Mouse (Mus musculus) left cerebral cortex, adult 8-10 months (tissue): ENCODE data around the gene Phospho1. TPM values are rescaled to one million over a fixed set of nuclear protein-coding genes. Genes with fewer than 3 reads are reported as not detected.

Source experiments
- DNase-seq, 2 experiments: peaks; one replicate each; pipeline ENCODE4 v3.0.0; 2022; ENCODE audit warnings: low spot score in 2 of 2
- total RNA-seq, 4 experiments: library from RNA; stranded (reverse); gene quantifications; 2 replicates each; pipeline ENCODE4 v1.2.4; 2022

Phospho1 gene
- total RNA-seq, result 10 to 100 TPM; 60.8 to 75.0 (median 67.2) TPM

GRCm38 (mm10) chr11:95824071-95824876, at the start of gene Phospho1:
Gene Phospho1 (plus strand): TSS chr11:95824499.
- DNase-seq, result peak; percentile 72 to 85

- no peak for DNase-seq
These were observed 46.7 kb upstream of the Phospho1 start for GRCm38 (mm10) chr11:95777323-95778297.

- DNase-seq, result no peak
These were observed 45.5 kb upstream of the Phospho1 start for GRCm38 (mm10) chr11:95778831-95779251.

GRCm38 (mm10) chr11:95779366-95779765, 44.9 kb upstream of the Phospho1 start:
- no peak for DNase-seq

- no peak for DNase-seq
These were observed 43.8 kb upstream of the Phospho1 start for GRCm38 (mm10) chr11:95780480-95780879.

DNA sequence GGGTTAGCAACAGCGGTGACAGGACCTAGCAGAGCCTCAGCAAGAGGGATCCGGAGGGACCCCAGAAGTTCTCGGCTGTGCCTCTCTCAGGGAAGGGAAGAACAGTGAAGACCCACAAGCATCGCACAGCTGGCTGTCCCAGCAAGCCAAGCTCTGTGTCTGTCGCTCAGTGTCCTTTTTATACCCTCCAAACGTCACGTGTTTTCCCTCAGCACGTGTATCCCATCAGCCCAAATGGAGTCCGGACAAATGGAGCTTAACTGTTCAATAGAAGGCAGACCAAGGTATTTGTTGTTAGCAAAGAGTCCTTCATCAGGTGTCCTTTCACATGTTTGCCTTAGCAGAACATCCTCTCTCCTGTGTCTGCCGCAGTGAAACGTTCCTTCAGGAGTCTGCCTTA, 42.7 kb upstream of the Phospho1 start:
- no peak for DNase-seq

DNA sequence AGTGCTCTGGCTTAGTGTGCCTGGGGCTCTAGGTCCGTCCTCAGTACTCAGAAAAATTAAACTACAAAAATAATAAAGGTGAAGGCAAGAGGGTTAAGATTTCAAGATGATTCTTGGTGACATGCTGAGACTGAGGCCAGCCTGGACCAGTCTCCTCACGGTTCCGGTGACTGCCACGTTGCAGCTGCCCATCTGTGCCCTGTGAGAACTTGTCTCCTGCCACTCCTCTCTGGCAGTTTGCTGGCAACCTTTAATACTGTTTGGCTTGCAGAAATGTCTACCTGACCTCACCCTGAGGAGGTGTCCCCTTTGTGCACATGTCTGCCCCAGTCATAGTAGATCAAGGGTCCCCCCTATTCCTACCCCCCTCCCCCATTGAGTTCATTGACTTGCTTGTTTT, 40.8 kb upstream of the Phospho1 start:
- no peak for DNase-seq

DNA sequence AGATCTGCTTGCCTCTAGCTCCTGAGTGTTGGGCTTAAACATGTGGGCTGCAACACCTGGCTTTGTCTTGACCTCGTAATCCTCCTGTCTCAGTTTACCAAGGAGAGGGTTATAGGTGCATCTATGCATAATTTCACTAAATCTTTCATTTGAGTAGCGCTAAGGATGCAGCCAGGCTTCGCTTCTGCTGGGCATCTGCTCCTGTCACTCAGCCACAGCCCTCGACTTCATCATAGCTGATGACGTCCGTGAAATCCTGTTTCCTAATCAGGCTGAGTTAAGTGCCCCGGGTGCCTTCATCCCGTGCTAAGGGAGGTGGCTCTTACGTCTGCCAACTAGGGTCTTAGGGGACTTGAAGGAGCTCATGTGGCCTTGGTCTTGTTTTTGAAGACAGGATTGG, 40.3 kb upstream of the Phospho1 start:
- no peak for DNase-seq

DNA sequence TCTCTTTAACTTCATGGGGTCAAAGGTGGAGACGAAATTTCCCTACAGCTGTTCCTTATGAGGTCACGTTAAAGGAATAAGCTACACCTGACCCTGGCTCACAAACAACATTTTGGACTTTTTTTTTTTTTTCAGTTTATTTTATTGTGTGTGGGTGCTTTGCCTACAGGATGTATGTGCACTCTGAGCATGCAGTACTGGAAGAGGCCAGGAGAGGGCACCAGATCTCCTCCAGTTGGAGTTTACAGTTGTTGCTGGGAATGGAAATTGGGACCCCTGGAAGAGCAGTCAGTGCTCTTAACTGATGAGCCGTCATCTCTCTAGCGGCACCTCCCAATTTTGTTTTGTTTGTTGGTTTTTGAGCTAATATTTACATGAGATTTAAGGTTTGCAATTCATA, 38.6 kb upstream of the Phospho1 start:
- no peak for DNase-seq

DNA sequence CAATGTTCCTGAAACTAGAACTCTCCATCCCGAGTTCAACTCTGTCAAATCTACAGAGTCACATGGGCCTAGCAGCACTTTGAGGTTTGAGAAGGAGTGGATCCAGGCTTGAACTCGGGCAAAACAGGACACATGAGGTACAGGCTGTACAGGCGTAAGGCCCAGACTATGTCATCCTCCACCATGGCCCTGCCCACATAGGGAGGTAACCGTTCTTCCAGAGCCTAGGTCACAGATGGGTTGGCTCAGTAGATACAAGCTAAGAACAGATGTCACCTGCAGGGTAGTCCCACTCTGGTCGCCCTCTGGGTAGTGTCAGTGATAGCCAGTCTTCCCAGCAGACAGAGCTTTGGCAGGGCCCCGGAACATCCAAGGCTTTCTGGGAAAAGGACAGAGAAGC, 37.8 kb upstream of the Phospho1 start:
- DNase-seq, result no peak

- DNase-seq, result no peak
These were observed 34.8 kb upstream of the Phospho1 start for GRCm38 (mm10) chr11:95789451-95789891.

- peak in 1 of 2 experiments; percentile 84 for DNase-seq
These were observed 32.5 kb upstream of the Phospho1 start for GRCm38 (mm10) chr11:95791787-95792186.

- DNase-seq, result no peak
These were observed 31.3 kb upstream of the Phospho1 start for GRCm38 (mm10) chr11:95792950-95793509.

- no peak for DNase-seq
These were observed 30.1 kb upstream of the Phospho1 start for GRCm38 (mm10) chr11:95794201-95794600.

DNA sequence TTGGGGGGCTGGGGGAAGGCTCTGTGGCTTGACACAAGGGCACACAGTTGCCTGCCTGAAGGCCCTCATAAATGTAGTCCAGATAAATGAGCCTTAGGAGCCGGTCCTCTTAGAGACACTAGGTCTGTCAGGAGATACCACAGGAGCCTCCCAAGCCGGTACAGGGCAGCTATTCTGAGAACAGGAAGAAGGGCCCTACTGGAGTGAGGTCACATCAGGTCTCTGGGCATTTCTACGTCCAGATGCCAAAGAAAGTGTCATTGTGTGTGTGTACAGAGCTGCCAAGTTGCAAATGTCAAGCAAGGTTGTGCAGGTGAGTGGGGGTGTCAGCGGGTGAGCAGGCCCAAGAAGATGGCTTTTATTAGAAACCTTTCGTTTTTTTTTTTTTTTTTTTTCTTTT, 28.7 kb upstream of the Phospho1 start:
- no peak for DNase-seq

GRCm38 (mm10) chr11:95805010-95805409, 19.3 kb upstream of the Phospho1 start:
- no peak for DNase-seq

GRCm38 (mm10) chr11:95805527-95805926, 18.8 kb upstream of the Phospho1 start:
- DNase-seq, result no peak

DNA sequence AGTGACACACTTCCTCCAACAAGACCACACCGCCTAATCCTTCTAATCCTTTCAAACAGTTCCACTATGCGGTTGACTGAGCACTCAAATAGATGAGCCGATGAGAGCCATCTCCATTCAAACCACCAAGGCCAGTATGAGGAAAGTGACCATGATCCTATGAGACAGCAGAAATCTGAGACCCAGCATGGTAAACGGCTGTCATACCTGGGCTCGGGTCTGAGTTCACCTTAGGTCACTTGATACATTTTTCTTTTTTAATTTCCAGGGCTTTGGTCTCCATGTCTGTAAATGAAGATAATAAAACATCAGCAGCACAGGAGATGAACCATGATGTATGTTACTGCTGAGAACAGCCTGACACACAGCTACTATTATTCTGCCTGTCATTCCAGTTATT, 16.4 kb upstream of the Phospho1 start:
- DNase-seq, result no peak

DNA sequence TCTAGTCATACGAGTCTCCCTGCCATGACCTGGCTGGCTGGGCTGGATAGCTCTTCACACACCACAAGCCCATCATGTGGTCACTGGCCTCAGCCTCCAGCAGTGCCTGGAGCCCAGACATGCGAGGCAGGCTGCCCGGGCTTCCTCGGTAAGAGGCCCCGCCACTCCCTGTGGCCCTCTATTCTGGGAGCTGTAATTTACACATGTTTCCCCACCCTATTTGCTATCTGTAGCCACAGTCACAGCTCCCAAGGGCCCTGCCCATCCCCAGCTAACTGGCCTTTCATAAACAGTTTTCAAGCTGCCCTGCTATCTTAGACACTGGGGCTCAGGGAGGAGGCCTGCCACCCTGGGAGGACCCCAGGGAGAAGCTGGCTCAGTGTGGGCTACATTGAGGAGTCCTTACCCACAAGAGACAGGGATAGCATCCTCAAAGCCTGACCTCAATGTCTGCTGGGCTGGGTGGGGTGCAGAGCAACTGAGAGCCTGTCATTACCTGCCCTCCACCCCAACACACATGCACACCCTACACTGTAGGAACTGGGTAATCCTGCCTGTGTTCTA, 15.8 kb upstream of the Phospho1 start:
- DNase-seq, result no peak

GRCm38 (mm10) chr11:95809603-95810002, 14.7 kb upstream of the Phospho1 start:
- no peak for DNase-seq

DNA sequence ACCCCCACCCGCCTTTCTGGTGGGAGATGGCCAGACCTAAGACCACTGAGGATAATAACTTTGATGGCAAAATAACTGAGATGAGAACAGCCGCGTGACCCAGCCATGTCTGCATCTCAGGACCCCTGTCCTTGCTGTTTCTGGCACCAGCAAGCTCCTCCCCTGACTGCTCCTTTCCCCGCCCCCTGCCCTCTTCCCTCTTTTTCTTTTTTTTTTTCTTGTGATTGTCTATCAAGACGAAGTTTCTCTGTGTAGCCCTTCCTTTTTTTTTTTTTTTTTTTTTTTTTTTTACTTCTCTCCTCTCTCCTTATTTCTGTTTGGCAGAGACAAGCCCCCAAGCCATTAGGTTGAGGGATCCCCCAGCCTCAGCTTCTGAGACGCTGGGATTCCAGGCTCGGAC, 13.5 kb upstream of the Phospho1 start:
- no peak for DNase-seq
